Mouse (Mus musculus) midbrain, embryonic 12.5 days (tissue): ENCODE measurements around the gene Mybph. TPM values are rescaled to one million over a fixed set of nuclear protein-coding genes. Genes with fewer than 3 reads are reported as not detected.

Experiments
- ATAC-seq: fragments of 200-750 bp; cut with Nextera tagmentation; 2 replicates; pipeline ENCODE4 v1.8.0; 2017; ENCODE audit warnings: low read depth, moderate TSS enrichment, moderate library complexity; ENCODE audit not compliant: low FRiP score
- H3K27ac ChIP-seq: fragments of 300-500 bp; sonication (generic); replicated peaks from 2 replicates; pipeline ENCODE4 v1.5.1; 2016; ENCODE audit warnings: mild to moderate bottlenecking
- H3K27me3 ChIP-seq: fragments of 300-500 bp; sonication (generic); 2 replicates; pipeline ENCODE4 v1.6.1; 2016; ENCODE audit warnings: mild to moderate bottlenecking
- H3K36me3 ChIP-seq: fragments of 300-500 bp; sonication (generic); 2 replicates; pipeline ENCODE4 v1.6.1; 2016
- H3K4me1 ChIP-seq: fragments of 300-500 bp; sonication (generic); 2 replicates; pipeline ENCODE4 v1.6.1; 2016
- H3K4me2 ChIP-seq: fragments of 300-500 bp; sonication (generic); replicated peaks from 2 replicates; pipeline ENCODE4 v1.6.1; 2016; ENCODE audit warnings: mild to moderate bottlenecking, moderate library complexity
- H3K4me3 ChIP-seq: fragments of 300-500 bp; sonication (generic); 2 replicates; pipeline ENCODE4 v1.5.1; 2016; ENCODE audit warnings: mild to moderate bottlenecking
- H3K9ac ChIP-seq: fragments of 300-500 bp; sonication (generic); replicated peaks from 2 replicates; pipeline ENCODE4 v1.6.1; 2016; ENCODE audit warnings: mild to moderate bottlenecking, moderate library complexity
- H3K9me3 ChIP-seq: fragments of 300-500 bp; sonication (generic); 2 replicates; pipeline ENCODE4 v1.6.1; 2016; ENCODE audit warnings: mild to moderate bottlenecking
- WGBS: fragments of 180-500 bp; shearing (Covaris S2); methylation state at CpG from one replicate; pipeline ENCODE4 v1.1.7; 2016; 5-methylcytosine and 5-hydroxymethylcytosine counted together
- polyA plus RNA-seq: library from polyadenylated mRNA; unstranded; fragments of >200 nt; fragmentation: Nextera tagmentation; extraction: Ambion mirVana; gene quantifications from 2 replicates; pipeline ENCODE4 v1.2.1, GENCODE M21; 2016

The Mybph gene
- polyA plus RNA-seq, 1 experiment from 2014 or later, result not detected

DNA sequence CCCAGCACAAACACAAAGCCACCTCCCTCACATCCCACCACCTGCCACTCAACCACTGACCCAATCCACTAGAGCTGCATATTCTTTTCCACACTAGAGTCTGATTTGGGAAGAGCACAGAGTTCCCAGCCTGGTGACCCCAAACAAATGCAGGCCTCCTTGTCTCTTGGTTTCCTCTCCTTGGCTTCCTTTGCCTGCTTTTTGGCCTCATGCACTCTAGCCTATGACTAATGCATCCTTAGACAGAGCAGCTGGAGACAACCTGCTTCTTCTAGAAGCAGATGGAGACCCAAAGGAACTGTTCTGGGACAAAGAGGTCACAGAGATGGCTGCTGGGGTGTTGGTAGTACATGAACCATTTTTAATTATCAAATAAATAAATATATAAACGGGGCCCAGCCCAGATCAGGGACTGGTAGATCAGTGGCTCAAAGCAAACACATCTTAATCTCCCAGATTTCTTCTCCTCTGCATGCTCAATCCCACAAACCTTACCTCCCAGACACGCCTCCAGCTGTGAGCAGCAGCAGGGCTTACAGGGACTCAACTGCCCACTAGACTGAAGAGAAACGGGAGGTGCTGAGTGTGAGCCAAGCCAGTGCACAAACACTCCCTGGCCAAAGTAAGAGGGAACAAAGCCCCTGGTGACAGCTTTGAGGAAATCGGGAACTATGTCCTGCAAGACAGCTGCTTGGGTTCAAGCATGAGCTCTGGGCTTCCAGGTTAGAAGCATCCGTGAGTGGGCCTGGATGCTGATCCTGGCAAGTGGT is 36.7 kb downstream of the Mybph start:
- Histone ChIP-seq H3K4me2 (no peak overlapping the region), H3K4me1 (peaks cover 7% of the 10 kb centered on the region), H3K4me3 (no peak overlapping the region), H3K27ac (no peak overlapping the region), H3K9me3 (no peaks in the 10 kb centered on the region), H3K27me3 (peaks cover 29% of the 10 kb centered on the region), H3K9ac (no peak overlapping the region), H3K36me3 (no peaks in the 10 kb centered on the region)
- no peak for ATAC-seq
- WGBS, result 62% methylated on average over 5 of the region's 5 CpGs

DNA sequence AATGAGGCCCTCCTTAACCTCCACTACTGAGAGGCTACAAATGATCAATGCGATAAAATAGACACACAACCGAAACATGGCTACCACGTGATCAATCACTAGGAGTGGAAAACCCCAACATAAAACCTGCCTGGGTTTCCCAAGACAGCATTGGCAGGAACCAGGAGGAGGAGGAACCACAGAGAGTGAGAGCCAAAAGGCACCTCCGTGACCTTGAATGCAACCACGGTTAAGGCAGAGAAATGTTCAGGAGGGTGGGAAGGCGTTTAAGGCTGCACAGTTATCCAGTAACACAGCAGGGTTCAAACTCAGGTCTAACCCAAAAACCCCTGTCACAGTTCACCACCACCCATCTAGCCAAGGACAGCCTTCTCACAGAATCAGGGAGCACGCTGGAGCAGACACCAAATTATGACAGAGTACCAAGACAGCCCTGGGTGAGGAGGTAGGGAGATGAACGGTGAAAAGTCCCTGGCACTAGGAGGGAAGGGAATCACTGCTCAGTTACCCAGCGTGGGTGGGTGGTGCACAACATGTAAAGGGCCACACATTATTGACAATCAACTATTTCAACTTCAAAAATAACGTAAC is 37.5 kb downstream of the Mybph start:
- no peak for ATAC-seq
- Histone ChIP-seq H3K4me2 (no peak overlapping the region), H3K4me3 (no peak overlapping the region), H3K4me1 (peaks cover 13% of the 10 kb centered on the region), H3K27ac (no peak overlapping the region), H3K9me3 (no peaks in the 10 kb centered on the region), H3K36me3 (no peaks in the 10 kb centered on the region), H3K9ac (no peak overlapping the region), H3K27me3 (peaks cover 37% of the 10 kb centered on the region)
- WGBS, result 88% methylated on average over 10 of the region's 10 CpGs

DNA sequence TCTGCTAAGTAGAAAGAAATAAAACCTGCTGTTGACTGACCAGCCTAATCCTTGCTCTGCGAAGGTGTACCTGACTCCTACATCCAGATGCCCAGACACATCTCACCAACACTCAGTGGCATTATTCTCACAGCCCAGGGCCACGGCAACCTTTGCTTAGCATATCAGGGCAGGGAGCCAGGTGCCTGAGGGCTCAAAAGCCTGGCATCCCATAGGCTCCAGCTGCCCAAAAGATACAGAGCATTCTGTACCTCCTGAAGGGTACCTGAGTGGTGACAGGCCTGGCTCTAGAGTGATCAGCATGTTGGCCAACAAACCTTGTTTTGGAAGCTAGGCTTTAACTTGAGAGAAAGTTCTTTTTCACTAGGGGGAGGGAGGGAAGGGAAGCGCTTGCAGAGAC is 38.0 kb downstream of the Mybph start:
- H3K9me3 ChIP-seq, result no peaks in the 10 kb centered on the region
- no peak for ATAC-seq
- WGBS, result 80% methylated on average over 3 of the region's 3 CpGs
- H3K36me3 ChIP-seq, result no peaks in the 10 kb centered on the region
- peaks cover 42% of the 10 kb centered on the region for H3K27me3 ChIP-seq
- peaks cover 15% of the 10 kb centered on the region for H3K4me1 ChIP-seq
- no peak overlapping the region for H3K4me3 ChIP-seq
- no peak overlapping the region for H3K27ac ChIP-seq
- H3K4me2 ChIP-seq, result no peak overlapping the region
- no peak overlapping the region for H3K9ac ChIP-seq

DNA sequence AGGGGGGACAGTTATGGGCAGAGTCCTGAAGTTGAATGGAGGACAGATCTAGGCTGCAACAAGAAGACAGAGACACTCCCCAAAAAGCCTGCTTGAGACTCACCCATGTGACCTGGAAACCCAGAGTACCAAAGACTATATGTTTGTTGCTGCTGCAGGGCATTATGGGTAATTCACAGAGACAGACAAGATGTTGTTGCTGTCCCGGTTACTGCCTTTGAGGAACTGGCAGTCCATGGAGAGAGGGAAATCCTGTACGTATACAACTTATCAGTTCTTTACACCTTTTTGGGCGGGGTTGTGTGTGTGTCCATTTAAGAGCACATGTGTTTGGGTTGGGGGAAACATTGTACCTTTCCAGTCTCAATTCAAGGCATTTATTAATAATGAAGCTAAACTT is 38.4 kb downstream of the Mybph start:
- H3K4me3 ChIP-seq, result no peak overlapping the region
- no peak for ATAC-seq
- peaks cover 15% of the 10 kb centered on the region for H3K4me1 ChIP-seq
- no peak overlapping the region for H3K4me2 ChIP-seq
- H3K27ac ChIP-seq, result no peak overlapping the region
- peaks cover 46% of the 10 kb centered on the region for H3K27me3 ChIP-seq
- H3K36me3 ChIP-seq, result no peaks in the 10 kb centered on the region
- no peaks in the 10 kb centered on the region for H3K9me3 ChIP-seq
- H3K9ac ChIP-seq, result no peak overlapping the region
- 80% methylated on average over 3 of the region's 3 CpGs for WGBS

DNA sequence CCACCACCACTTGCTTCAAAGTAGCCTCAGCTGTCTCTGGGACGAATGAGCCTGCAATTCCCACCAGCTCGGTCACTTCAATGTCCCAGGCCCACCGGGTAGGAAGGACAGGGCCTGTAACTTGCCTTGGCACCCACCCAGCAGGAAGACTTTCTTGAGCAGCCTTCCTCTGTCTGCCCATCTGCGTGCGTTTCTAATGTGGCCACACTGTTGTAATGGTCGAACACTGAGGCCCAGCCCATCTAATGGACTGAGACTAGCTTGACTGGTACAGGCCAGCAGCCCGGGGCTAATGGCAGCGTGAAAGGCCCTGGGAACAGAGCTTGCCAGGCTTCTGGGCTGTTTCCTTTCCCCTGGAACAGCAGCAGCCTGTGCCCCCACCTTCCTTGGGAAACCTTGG is 39.1 kb downstream of the Mybph start:
- WGBS, result 83% methylated on average over 8 of the region's 8 CpGs
- no peak for ATAC-seq

DNA sequence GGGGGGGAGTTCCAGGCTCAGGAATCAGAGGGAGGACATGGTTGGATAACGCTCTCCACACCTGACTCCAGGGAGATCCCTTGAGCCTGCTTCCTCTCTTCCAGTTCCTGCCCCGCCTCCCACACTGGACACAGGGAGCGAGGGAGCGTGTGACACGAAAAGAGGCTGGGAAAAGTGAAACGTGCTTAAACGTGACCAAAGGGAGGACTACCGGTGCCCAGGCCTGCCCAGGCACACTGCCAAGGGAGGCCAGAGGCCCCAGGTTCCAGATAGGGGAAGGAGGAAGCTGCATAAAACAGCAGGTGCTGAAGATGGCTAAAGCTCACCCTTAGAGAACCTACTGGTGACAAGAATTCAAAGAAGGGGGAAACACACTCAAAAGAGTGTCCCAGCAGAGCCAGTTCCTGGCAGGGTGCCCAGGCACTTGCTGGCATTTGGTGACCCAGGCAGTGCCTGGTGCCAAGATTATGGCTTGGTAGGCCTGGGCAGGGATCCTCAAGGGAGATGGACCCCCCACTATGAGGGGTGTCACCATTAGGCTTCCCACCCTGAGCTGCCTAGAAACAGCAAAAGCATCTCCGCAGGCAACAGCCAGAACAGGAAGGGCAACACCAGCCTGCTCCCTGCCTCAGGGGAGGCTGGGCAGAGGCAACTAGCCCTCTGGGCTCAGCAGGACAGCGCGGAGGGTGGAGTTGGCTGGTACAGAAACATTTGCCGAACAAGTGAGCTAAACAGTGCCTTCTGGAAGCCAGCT is 39.7 kb downstream of the Mybph start:
- Histone ChIP-seq H3K4me1 (peaks cover 15% of the 10 kb centered on the region), H3K9ac (no peak overlapping the region), H3K4me2 (no peak overlapping the region), H3K9me3 (no peaks in the 10 kb centered on the region), H3K36me3 (no peaks in the 10 kb centered on the region), H3K4me3 (no peak overlapping the region), H3K27ac (no peak overlapping the region), H3K27me3 (peaks cover 56% of the 10 kb centered on the region)
- 54% methylated on average over 12 of the region's 12 CpGs for WGBS
- no peak for ATAC-seq

More for the DNA sequence above, 39.1 kb downstream of the Mybph start:
- Histone ChIP-seq H3K4me1 (peaks cover 15% of the 10 kb centered on the region), H3K4me2 (no peak overlapping the region), H3K27me3 (peaks cover 52% of the 10 kb centered on the region), H3K36me3 (no peaks in the 10 kb centered on the region), H3K27ac (no peak overlapping the region), H3K9ac (no peak overlapping the region), H3K4me3 (no peak overlapping the region), H3K9me3 (no peaks in the 10 kb centered on the region)

DNA sequence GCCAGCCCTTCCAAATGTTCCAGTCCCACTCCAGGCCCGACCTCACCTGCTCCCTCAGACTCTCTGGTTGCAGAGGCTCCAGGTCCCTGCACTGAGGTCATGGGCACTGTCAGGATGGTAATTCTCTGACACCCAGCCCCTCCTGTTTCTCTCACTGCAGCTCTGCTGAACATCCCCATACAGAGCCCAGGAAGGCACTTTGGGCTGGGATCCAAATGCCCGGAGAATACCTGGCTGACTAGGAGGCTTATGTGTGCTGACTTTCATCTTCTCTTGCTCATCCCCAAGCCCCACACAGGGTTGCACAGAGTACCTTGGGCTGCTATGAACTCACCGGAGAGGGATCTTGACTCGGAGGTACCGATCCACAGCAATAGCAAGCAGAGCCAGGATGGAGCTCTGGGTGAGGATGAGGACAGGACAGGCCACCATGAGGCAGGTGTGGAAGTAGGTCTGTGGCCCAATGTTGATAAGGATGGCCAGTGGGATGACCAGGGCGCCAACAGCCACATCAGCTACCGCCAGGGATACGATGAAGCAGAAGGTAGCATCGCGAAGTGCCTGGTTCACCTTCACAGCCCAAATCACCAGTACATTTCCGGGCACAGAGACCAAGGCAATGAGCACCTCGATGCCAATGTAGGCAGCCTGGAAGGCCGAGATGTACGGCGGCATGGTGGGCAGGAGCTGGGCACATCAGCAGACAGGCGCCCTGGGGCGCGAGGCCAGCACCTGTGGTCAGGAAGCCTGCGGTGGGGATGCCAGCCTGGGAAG is 40.6 kb downstream of the Mybph start:
- Histone ChIP-seq H3K9me3 (no peaks in the 10 kb centered on the region), H3K27me3 (peaks cover 58% of the 10 kb centered on the region), H3K9ac (no peak overlapping the region), H3K4me1 (peaks cover 15% of the 10 kb centered on the region), H3K27ac (no peak overlapping the region), H3K36me3 (no peaks in the 10 kb centered on the region), H3K4me3 (no peak overlapping the region; the same call in 1 of the 2 replicates), H3K4me2 (peak overlapping the region; percentile 68; the same call in 1 of the 2 replicates)
- no peak for ATAC-seq
- WGBS, result 49% methylated on average over 19 of the region's 19 CpGs

DNA sequence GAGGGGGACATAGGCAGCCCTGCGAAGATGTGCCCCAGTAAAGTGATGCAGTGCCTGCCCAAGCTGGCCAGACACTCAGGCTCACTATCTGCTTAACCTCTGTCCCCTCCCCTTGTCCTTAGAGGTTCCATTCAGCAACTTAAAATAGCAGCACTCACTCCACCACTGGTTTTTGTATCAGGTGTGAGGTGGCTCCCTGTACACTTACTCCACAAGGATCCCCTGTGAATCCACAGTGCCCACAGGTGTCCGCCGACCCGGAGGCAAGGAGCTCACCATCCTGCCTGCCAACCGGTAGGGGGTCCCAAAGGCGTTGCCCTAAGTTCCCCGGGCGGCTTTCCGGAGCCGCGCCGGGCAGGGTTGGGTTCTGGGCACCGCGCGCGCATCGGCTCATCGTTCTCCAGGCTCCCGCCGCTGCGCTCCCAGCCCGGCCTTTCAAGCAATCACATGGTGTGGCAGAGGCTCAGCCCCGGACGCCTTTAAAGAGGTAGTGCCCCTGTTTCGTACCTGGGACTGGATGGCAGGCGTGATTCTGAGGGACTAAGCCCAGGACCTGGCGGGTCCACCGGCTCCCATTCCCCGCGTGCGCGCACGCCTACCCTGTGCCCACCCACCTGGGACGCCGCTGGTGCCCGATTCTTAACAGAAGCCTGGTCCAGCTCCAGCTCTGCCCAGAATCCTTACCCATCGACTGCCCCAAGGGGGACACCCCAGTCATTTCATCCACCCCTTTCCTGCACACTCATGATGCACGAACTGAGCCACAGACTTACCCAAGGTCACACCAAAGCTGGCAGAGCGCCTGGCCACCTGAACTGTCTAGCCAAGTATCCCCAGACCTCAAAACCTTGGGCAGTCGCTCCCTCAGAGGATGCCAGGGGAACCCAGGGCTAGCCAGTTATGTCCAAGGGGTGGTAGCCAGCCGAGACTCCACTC is 41.5 kb downstream of the Mybph start:
- ATAC-seq, result 0 out of 2 replicates have a peak, but pooled peaks have one; percentile 30
- 1% methylated on average over 41 of the region's 41 CpGs for WGBS
- Histone ChIP-seq H3K4me1 (peaks cover 15% of the 10 kb centered on the region), H3K27me3 (peaks cover 58% of the 10 kb centered on the region), H3K4me3 (peak overlapping the region; percentile 44), H3K36me3 (no peaks in the 10 kb centered on the region), H3K4me2 (peak overlapping the region; percentile 68), H3K27ac (no peak overlapping the region), H3K9ac (peak overlapping the region; percentile 48; the same call in 1 of the 2 replicates), H3K9me3 (no peaks in the 10 kb centered on the region)

DNA sequence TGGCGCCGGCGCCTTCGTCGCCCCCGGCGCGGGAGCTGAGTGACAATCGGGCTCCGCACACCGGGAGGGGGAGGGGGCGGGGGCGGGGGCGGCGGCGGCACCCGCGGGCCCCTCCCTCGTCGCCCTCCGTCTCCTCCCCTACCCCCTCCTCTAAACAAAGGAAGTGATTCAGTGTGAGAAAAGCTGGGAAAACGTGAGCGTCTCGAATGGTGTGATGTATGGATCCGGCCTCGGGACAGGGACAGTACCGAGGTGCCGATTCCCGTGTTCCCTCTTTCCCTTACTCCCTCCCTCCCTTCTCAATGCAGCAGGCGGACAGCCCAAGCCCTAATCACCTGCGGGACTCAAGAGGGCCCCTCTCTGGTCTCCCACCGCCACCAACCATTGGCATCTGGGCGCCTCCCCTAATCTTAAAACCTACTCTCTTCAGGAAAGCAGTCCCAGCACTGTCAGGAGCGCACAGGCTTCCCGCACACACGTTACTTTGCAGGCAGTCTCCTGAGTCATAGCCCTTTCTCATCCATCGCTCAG is 42.2 kb downstream of the Mybph start, which contains the start of gene Adora1:
Gene Adora1 (minus strand): TSS at position 41 of the 531 bp plus-strand sequence.
- Histone ChIP-seq H3K4me2 (peak within 1 kb of the TSS; percentile 68), H3K27ac (no peak within 1 kb of the TSS), H3K27me3 (peaks cover 60% of the 10 kb centered on the region), H3K9ac (peak within 1 kb of the TSS; percentile 48; the same call in 1 of the 2 replicates), H3K36me3 (no peaks in the 10 kb centered on the region), H3K4me3 (peak within 1 kb of the TSS; percentile 44), H3K4me1 (peaks cover 15% of the 10 kb centered on the region), H3K9me3 (no peaks in the 10 kb centered on the region)
- WGBS, result 1% methylated on average over 37 of the region's 37 CpGs
- ATAC-seq, result no peak

DNA sequence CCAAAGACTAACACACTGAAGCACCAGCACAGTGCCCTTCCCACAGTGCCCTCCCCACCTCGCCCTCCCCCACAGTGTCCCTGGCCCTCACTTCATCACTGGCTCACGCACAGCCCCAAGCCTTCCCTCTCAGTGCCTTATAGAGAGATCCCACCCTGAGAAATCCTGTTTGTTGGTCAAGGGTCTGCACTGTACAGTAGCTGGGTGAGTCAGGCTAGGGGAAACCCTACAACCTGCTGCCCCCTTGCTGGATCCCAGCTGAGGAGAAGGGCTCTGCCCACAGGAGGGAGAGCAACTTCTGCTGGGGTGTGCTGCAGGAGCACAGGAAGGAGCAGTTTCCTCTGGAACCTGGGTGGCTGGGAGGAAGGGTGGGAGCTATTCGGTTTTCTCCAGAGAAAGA is 42.9 kb downstream of the Mybph start:
- no peak overlapping the region for H3K27ac ChIP-seq
- no peaks in the 10 kb centered on the region for H3K9me3 ChIP-seq
- H3K27me3 ChIP-seq, result peaks cover 60% of the 10 kb centered on the region
- no peak for ATAC-seq
- no peak overlapping the region for H3K4me3 ChIP-seq
- WGBS, result 13% methylated on average over 3 of the region's 3 CpGs
- H3K4me2 ChIP-seq, result no peak overlapping the region
- H3K4me1 ChIP-seq, result peaks cover 15% of the 10 kb centered on the region
- no peaks in the 10 kb centered on the region for H3K36me3 ChIP-seq
- H3K9ac ChIP-seq, result no peak overlapping the region
